Mouse (Mus musculus) layer of hippocampus, postnatal 14 days (tissue): ENCODE measurements around the gene Gm6096. TPM values are rescaled to one million over a fixed set of nuclear protein-coding genes. Genes with fewer than 3 reads are reported as not detected.
"Not testable (repeated sequence)": the region's sequence is repeated elsewhere in the genome, so short reads cannot be mapped to it uniquely, and the experiment has no call there.

Source experiments
- DNase-seq, 2 experiments: peaks; one replicate each; pipeline ENCODE4 v3.0.0; 2021 to 2022; ENCODE audit warnings: low spot score in 2 of 2, mixed read lengths in 1 of 2
- long read RNA-seq, 2 experiments: library from polyadenylated mRNA; stranded (forward); transcript quantifications; one replicate each; pipeline ENCODE4 v2.0.0; 2021
- total RNA-seq, 2 experiments: library from RNA; stranded (reverse); gene quantifications; 2 replicates each; pipeline ENCODE4 v1.2.3; 2021

The Gm6096 gene
- not detected for total RNA-seq
- long read RNA-seq, experiment 1 = 0 reads
- long read RNA-seq, experiment 2 = 0 reads

DNA sequence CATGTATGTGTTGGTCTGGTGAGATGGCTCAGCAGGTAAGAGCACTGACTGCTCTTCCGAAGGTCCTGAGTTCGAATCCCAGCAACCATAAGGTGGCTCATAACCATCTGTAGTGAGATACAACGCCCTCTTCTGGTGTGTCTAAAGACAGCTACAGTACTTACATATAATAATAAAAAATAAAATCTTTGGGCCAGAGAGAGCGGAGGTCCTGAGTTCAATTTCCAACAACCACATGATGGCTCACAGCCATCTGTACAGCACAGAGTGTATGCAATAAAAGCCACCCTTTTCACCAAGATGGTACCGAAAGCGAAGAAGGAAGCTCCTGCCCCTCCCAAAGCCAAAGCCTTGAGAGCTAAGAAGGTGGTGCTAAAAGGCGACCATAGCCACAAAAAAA lies at the start of gene Gm6096:
Gene Gm6096 (plus strand): TSS at position 301 of the 400 bp plus-strand sequence.
- DNase-seq = no peak

DNA sequence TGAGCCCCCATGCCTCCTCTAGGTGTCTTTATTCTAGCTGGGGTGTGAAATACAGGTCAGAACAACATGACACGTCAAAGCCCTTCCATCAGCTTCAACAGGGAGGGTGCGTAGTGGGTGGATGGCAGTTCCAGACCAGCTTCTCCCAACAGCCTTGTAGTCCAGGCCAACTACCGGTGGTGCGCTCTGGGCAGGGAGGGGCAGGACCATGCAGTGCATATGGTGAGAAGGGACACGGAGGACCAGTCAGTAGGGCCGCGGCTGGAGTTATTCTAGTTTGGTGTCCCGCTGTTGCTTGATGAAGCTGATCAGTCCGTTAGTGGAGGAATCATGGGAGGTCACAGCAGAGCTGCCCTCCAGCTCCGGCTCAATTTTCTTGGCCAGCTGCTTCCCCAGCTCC lies 48.7 kb upstream of the Gm6096 start:
- not testable (repeated sequence) for DNase-seq

DNA sequence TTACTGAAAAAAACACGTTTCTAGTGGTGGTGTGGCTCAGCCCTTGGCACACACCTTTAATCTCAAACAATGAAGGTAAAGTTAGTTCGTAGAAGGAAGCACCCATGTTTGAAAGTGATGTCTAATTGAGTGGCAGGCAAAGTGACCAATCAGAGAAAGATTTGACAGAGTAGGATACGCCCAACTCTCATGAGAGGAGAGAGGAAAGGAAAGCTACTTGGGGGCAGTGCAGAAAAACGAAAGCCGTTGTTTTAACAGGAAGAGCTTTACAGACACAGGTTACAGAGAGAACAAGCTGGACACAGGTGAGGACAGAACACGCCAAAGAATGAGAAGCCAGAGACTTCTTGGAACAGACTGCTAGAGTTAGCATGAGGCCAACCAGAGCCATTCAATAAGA lies 44.5 kb upstream of the Gm6096 start:
- no peak for DNase-seq

DNA sequence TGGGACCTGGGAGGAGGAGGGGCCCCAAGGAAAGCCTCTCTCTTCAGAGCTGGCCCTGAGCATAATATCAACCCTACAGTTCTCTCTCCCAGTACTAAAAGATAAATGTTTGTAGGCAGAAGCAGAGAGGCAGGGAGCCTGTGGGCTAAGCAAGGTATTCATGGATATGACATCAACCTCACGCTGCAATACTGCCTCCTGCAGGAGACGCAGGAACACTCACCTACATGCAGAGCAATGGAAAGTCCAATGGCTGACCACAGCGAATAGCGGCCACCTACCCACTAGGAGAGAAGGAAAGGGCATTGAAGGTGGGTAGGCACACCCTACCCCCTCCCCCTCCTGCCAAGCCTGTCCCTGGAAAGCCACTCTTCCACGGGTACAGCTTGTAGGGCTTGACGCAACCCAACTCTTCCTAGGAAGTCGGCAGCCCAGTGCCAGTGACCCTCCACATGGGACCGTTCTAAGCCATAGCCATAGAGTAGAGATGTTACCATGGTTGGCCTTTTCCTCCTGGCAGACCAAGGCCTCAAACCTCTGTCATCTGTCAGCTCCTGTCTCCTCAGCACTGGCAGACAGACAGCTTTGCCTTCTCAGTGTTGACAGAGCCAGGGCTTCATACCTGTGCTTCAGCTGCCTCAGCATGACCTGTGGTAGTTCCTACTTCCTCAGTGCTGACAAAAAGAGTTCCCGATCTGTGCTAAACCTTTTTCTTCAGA lies 42.7 kb upstream of the Gm6096 start:
- DNase-seq = no peak

DNA sequence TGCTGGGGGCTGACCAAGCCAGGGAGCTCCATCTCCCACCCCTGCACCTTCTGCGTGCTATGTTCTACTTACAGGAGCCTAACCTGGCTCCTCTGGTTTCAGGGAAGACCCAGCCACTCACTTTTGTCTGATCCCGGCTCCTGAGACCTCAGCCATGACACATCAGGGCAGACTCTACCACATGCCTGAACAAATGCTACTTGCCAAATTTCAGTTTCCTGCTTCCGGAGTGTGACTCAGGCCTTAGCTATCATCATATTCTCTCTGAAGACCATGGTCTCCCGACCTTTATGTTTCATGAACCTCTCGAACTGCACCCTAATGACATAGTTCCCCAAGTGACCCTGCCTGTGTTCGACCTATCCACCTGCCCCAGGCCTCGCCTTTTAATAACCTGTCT lies 37.6 kb upstream of the Gm6096 start:
- DNase-seq = no peak

DNA sequence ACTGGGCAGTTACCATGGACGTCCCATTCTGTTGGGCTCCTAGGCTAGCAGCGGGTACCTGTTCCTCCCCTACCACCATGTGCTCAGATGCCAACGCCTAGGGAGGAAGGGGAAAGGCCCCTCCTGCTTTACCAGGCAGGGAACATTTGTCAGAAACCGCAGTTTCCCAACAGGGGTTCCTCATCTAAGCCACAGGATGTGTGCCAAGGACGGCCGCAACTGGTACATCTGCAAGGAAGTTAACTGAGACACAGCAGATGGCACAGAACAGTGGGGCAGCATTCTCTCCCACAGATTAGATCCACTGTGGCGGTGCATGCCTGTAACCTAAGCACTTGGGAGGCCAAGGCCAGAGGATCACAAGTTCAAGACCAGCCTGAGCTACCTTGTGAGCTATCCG lies 36.2 kb upstream of the Gm6096 start:
- no peak for DNase-seq

DNA sequence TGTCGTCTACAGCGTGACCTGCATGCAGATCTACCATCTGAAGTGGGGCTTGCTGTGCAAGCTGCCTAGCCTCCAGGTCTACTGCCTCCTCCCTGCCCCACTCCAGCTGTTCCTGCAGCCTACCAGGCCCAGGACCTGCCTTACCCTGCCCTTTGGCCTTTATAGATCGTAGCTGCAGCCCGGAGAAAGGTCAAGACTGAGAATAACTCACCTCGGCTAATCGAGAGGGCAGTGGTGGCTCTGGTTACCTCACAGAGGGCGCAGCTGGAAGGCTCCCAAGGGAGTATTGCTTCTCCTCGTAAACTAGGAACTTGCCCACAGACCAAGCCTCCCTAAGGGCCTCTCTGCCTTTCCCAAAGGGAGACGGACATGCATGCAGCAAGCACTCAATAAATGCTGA lies 35.4 kb upstream of the Gm6096 start:
- no peak for DNase-seq

DNA sequence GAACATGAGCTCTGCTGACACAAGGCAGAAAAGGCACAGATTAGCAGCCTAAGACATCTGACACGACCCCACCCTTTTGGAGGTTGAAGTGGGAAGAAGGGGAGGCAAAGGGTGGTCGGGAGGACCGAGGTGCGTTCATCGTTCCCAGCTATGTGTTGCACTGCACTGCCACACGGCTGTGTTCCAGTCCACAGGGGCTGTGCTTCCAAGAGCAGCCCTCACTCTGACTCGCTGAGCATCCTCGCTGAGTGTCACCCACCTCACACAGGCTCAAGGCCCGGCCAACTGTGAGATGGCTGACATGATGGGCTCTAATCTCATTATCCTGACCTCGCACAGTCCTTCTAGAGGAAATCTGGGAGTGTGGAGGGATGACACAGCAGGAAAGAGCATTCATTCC lies 34.4 kb upstream of the Gm6096 start:
- no peak for DNase-seq

DNA sequence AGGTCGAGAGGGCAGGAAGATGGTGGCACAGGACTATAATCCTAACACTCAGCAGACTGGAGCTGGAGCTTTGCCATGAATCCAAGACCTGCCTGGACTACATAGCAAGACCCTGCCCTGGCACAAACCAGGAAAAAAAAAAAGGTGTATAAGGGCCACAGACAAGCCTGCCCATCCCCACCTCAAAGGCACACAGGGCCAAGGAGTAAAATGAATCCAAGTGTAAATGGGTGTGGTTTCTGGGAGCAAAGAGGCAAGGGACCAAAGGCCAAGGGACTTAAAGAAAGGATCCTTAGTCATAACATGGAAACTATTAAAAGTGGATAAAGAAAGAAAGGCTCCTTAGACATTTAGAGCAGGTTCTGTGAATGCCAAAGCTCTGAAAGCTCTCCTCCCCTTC lies 32.3 kb upstream of the Gm6096 start:
- no peak for DNase-seq

DNA sequence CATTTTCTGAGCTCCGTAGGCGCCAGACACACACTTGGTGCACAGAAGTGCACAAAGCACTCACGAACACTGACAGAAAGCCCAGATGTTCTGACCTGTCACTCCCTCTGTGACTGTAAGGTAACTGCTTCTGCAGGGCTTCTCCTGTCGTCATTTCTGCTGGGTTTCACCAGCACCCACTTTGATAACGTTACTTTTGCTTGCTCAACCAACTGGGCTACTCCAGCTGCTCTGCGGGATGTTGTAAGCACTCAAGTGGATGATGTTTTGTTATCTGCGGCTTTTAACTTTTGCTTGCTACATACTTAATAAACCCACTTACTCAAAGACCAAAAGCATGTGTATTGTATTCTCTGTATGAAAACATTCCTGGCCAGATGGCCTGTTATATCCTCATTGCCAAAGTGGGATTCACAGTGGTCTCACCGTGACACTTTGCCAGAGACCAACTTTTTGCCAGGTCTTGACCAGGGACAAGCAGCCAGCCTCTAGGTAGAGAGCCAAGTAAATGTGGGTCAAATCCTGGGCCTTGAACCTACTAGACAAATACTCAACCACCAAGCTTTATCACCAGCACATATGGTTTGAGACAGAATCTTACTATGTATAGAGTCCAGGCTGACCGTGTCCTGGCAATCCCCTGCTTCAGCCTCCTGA lies 29.1 kb upstream of the Gm6096 start:
- no peak for DNase-seq

DNA sequence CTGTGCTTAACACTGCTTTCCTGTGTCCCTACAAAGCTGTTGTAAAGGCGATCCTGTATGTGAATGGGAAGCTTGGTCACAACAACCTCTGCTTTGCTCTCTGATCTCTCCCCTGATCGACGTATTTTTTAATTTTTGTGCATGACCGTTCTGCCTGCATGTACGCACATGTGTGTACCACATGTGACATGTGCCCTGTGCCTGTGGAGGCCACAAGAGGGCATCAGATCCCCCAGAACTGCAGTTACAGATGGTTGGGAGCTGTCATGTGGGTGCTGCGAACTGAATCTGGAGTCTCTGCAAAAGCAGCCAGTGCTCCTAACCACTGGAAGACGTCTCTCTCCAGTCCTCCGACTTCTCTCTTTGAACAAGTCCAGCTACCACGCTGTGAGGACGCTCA lies 28.5 kb upstream of the Gm6096 start:
- no peak for DNase-seq

DNA sequence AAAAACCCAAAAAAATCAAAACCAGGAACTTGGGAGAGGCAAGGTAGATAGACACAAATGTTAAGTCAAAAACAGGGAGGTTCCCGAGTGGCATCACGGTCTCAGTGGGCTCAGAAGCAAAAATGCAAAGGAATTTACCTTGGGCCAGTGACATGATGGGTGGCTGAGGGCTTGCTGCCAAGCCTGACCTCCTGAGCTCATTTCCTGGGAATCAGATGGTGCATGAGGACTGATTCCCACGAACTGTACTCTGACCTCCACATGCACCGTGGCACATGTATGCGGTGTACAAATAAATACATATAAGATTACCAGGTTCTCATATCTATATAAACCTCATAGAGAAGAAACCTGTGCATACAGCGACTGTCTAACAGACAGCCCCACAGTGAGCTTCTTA lies 26.5 kb upstream of the Gm6096 start:
- no peak for DNase-seq

DNA sequence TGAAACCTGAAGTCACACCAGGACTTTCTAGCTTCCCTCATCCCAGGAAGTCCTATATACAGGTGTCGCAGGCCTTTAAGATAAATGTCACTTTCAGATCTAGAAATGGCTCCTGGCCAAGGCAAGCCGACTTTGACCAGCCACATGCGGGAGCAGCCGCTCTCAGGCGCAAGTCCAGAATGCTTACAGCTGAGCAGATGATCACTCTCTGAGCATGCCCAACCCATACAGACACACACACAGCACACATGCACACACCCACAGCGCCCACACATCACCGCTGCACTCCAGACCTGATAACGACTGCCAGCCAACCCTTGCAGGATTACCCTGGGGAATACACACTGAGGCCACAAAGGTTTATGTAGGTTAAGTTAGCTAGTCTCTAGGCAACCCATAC lies 24.8 kb upstream of the Gm6096 start:
- no peak for DNase-seq

DNA sequence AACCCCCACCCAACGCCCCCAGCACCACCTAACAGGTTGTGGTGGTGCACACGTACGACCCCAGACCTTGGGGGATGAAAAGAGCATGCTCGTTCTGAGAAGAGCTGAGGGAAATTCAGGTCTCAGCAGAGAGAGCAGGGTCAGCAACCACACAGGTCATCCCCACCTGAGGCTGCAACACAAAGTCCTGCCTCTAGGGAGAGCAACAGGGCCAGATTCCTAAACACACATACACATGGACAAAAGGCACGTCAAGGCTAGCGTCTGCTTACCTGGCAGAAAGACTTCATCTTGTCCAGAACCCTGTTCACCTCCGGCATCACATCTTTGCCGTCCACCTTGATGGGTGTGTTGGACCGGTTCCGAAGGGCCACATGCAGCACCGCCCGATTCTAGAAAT lies 24.0 kb upstream of the Gm6096 start:
- no peak for DNase-seq

DNA sequence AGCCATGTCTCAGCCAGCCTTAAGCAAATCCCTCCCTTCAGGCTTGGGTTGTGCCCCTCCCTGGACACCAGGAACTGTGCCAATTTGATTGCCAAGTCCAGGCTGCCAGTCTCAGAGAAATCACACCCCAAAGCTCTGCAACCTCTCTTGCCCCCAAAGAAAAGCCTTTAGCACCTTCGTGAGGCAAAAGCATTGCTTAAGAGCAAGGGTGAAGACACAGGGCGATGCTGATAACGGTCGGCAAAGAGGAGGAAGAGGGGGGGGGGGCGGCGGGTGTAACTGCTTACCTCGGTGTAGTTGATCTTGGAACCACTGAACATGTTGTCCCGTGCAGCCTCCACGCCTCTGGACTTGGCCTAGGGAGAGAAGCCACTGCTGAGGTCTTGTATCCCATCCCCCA lies 22.2 kb upstream of the Gm6096 start:
- no peak for DNase-seq

DNA sequence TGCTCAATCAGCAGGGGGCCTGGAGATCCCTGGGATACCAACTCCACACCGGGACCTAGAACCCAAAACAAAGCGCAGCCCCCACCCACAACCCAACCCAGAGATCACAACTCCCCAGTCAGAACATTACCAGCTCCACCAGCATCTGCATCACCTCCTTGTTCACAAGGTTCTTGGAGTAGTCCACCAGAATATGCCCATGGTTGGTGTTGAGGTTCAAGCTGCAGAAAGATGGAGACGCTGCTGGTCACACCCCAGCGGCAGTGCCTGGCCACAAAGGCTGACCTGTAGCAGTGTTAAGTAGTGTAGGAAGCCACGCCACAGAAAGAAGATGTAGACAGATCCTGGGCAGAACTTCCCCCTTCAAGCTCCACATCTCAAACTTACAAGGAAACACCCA lies 21.7 kb upstream of the Gm6096 start:
- DNase-seq = no peak

DNA sequence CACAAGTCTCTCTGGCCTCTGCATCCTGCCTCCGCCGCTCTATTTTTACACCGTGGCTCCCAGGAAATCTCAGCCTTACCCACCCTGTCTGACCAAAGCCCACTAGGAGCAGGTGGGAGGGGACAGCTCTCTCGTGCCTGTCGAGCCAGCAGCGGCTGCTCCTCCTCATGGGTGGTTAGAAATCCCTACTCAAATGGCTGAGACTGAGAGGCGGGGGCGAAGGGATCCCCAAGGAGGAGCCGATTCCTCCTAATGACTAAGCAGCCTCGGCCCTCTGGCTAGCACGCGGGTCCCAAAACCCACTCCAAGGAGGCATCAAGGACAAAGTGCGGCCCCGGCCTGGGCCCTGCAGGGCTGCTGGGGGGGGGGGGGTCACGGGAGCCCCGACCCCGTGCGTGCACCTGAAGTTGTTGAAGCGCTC lies 21.1 kb upstream of the Gm6096 start:
- DNase-seq = peak; percentile 48 to 54

DNA sequence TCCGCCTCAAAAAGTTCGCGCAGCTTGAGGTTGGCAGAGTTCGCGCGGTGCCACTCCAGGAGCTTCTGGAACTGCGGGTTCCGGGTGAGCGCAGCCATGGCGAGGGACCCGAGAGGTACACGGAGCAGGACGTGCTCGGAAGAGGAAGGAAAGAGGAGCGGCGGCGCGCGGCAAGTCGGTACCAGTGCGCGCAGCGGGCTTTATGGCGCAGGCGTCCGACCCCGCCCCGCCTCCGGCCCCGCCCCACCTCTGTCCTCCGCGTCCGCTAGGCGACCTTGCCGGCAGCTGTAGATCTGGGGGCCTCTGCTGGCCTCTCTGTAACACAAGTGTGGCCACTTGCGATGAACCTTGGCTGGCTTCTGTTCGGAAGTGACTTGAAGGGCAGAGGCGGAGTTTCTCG lies 20.7 kb upstream of the Gm6096 start, which contains the start of gene Gpi1:
Gene Gpi1 (minus strand): TSS at position 221 of the 400 bp plus-strand sequence.
- DNase-seq = peak; percentile 65 to 76

DNA sequence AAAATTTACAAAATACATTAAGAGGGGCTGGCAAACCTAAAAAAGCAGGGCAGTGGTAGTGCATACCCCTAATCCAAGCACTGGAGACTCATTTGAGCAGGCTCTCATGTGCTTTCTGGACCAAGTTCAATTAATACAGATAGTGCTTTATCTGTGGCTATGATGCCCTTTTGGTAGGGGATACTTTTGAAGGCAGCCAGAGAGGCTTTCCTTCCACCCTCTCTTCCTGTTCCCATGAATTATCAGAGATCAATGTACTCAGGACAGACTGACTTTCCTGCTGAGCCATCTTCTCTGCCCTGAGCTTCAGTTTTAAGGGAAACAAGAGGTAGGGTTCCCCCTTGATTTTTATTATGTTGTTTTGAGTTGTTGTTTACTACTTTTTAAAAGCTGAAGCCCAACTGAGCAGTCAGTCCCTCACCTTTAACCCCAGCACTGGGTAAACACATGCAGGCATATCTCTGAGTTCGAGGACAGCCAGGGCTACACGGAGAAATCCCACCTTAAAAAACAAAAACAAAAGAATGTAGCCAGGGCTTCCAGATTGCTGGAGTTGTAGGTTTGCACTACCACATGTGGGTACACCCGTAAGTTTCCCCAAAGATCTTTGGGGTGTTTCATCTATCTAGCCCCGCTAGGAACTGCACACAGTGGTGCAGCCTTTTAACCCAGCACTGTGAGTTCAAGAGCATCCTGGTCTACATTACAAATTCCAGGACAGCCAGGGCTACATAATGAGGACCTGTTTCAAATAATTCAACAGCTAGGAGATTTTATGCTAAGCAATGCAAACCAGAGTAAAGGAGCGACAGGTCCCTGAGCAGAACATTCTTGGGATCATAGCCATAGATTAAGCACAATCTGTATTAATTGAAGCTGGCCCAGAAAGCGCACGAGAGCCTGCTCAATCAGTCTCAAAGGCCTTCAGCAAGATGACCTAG lies 17.8 kb upstream of the Gm6096 start:
- DNase-seq = no peak

DNA sequence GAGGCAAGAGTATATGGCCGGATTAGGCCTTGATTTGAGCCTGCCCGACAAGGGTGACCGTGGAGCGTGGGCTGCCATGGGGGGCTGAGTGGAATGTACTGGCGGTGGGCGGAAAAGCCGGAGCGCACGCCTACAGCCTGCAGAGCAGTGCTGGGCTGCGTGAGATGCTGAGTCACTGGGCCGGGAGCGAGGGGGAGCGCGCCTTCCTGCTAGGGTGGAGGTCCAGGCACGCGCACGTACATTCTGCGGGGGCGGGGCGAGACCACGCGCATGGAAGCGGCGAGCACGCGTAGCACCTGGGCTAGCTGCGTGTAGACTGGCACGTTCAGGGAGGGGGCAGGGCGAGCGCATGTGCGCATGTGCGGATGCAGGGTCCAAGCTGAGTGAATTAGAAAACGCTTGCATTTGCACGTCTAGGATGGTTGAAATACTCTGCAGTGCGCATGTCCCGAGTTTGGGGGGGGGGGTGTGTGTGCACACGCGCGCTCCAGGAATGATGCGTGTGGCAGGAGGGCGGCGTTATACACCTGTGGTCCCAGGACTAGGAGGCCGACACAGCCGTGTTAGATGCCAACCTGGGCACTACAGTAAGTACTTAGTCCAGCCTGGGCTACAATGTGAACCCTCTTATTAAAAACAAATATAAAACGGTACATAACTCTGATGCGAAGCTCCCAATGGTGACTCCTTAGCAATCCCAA lies 16.8 kb upstream of the Gm6096 start:
- DNase-seq = peak; percentile 99 to 100
